Mouse (Mus musculus) Patski (cell line): ENCODE measurements around the gene Sh3bp1. TPM values are rescaled to one million over a fixed set of nuclear protein-coding genes. Genes with fewer than 3 reads are reported as not detected.

ENCODE experiments used
- ATAC-seq: fragments of 100-300 bp; one replicate; pipeline ENCODE4 v1.8.0; 2021
- CTCF ChIA-PET: fragments of 350-600 bp; sonication (Branson Sonifier 250); formaldehyde crosslinking; loops from one replicate; lab custom pipeline; 2022; ENCODE audit warnings: inconsistent platforms; lab: Charles Lee
- POLR2A ChIA-PET: fragments of 350-600 bp; sonication (Branson Sonifier 250); formaldehyde crosslinking; loops from one replicate; lab custom pipeline; 2022; ENCODE audit warnings: antibody characterized with exemption, inconsistent platforms; lab: Charles Lee
- DNase-seq: peaks from one replicate; pipeline ENCODE4 v3.0.0-alpha.2; 2011; ENCODE audit warnings: low read depth, low spot score
- H3K27me3 ChIP-seq: fragments of 371-371 bp; one replicate; pipeline ENCODE4 v1.5.1; 2021
- CTCF ChIP-seq: fragments of 100-300 bp; IDR thresholded peaks from one replicate; pipeline ENCODE4 v1.5.1; 2021
- in situ Hi-C: fragments of 300-500 bp; cut with MboI; formaldehyde crosslinking; loops from 3 replicates; pipeline ENCODE4 v1.11.1; 2018; ENCODE audit warnings: low pct_unique_long_range_greater_than_20kb, mixed read lengths
- polyA plus RNA-seq: library from polyadenylated mRNA; unstranded; gene quantifications from one replicate; pipeline ENCODE4 v1.2.3, GENCODE M21; 2021

Gene Sh3bp1
- polyA plus RNA-seq, result 13.6 TPM

DNA sequence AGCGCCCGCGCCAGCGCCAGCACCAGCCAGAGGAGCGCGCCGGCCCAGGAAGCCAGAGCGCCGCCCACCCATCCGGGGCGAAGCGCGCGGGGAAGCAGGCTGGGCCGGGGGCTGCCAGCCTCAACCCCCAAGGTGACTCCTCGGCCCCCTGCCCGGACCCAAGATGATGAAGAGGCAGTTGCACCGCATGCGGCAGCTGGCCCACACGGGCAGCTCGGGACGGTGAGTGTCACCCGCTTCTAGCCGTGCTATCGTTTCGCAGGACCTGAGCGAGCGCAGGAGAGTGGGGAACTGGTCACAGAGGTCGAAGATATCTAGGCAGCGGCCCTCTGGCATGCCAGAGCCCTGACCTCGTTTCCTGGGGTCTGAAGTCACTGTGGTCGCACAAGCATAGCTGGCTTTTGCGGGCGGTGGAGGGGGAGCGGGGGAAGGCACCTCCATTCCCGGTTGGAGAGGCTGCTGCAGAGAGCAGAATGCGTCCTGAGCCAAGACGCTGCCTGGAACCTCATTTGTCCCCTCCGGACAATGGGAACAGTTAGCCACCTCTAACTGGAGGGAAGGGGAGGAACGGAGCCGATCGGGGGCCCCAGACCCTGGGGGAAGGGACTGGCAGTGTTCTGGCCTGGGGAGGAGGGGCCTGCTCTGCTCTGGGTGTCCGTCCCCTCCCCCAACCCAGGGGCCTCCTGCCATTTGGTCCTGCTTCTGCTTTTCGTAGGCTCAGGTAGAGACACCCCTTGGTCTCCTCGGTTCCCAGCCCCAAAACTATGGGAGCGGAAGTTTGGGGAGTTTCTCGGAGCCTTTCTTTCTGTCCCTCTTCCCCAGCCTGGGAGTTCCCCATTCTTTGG lies at the start of gene Sh3bp1:
Gene Sh3bp1 (plus strand): TSS at position 29 of the 845 bp plus-strand sequence.
- no peaks in the 10 kb centered on the region for H3K27me3 ChIP-seq
- POLR2A ChIA-PET, result interaction anchor here (0.5 to 1.0 kb wide), 3 partner anchors 13 to 68 kb away, joined by 3 to 4 read pairs (median 3); no protein-coding TSS in a partner anchor
- TF ChIP-seq CTCF, result no peak
- CTCF ChIA-PET, result interaction anchor here (0.6 to 1.1 kb wide), 3 partner anchors 10 to 16 kb away, joined by 3 to 4 read pairs (median 4); no protein-coding TSS in a partner anchor
- DNase-seq (no peak), ATAC-seq (peak; percentile 14)
- in situ Hi-C loops, result no loop called here

DNA sequence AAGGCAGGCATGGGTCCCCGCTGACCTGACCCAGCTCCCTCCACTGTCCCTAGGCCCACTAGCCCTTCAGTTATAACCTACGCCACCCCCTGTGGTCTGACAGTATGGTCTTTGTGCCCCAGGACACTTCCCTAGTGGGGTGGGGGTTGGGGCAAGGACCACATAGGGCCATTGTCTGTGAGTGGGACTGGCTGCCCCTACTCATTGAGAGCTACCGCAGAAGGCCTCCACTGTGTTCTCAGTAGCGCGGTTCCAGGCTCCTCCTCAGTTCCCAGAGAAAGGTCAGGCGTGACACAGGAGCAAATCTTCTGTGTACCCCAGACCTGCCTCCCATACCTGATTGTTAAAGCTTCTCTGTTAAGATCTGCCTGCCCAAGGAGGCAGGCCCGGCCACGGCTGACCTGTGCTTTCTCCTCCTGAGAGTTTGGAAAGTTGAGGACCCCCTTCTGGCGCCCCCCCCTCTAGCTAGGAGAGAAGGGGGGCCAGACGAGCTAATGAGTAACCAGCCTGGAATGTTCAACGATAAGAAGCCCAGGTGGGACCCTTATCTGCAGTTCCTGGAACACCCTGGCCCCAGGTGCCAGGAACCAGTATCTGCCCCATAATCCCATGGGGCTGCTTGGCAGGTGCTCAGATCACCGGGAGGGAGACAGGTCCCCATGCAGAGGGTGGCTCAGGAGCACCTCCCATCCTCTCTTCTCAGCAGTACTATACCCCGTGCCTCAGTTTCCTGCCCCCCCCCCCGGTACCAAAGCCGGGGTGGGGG lies 49.3 kb upstream of the Sh3bp1 start:
- TF ChIP-seq CTCF, result no peak
- no peaks in the 10 kb centered on the region for H3K27me3 ChIP-seq
- ATAC-seq, result no peak
- no peak for DNase-seq
- ChIA-PET CTCF (interaction anchor here (1.2 to 15.7 kb wide), 2 partner anchors 19 to 21 kb away, joined by 4 to 144 read pairs; no protein-coding TSS in a partner anchor), POLR2A (interaction anchor here (1.0 to 2.8 kb wide), 2 partner anchors 16 to 23 kb away, joined by 6 to 11 read pairs; no protein-coding TSS in a partner anchor)
- in situ Hi-C loops, result no loop called here

DNA sequence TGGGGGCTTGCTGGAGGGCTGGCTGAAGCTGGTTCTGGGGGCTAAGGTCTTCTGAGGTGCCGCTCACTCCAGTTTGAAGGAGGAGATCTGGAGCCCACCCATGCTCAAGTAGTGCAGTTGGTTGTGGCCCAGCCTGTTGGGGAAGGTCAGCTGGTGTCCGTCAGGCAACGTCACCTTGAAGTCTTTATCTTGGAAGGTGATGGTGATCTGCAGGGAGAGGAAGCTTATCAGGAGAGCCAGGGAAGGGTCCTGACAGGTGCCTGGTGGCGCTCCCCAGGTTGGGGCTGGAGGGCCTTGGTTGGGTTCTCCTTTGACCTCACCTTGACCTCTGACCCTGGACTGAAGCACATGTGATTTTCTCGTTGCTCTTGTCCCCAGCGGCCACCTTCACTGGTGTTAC lies 48.6 kb upstream of the Sh3bp1 start:
- POLR2A ChIA-PET, result interaction anchor here (2.8 kb wide), 1 partner anchor 17 kb away, joined by 11 read pairs; no protein-coding TSS in a partner anchor
- H3K27me3 ChIP-seq, result no peaks in the 10 kb centered on the region
- in situ Hi-C loops, result no loop called here
- no peak for DNase-seq
- ATAC-seq, result no peak
- no peak for TF ChIP-seq CTCF
- CTCF ChIA-PET, result interaction anchor here (15.7 kb wide), 1 partner anchor 22 kb away, joined by 144 read pairs; no protein-coding TSS in a partner anchor

DNA sequence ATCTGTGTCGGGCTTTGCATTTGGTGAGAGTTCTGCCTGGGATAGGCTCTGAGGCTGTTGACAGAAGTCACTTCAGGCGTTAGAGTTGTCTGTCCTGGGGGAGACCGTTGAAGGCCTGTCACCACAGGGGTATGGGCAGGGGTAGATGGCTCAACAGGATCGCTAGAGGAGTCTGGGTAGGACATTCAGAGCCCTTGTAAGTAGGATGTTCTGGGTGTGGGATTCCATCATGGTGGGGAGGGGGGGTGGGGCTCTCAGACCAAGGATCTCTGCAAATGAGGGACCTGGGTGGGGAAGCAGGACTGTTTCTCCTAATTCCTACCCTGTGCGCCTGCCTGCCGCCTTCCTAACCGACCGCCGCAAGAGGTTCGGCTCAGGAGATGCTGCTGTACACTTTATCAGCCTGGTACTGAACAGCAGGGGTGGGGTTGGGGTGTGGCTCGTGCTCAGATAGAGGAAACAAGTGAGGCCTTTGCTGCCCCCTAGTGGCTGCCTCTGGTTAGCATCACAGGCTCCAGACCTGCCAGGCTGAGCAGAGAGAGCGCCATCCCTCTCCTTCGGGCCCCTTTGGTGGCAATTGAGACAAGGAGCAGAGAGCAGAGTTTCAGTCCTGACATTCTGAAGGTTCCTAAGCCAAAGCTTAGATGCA lies 47.9 kb upstream of the Sh3bp1 start:
- in situ Hi-C loops, result no loop called here
- DNase-seq (no peak), ATAC-seq (peak; percentile 56)
- no peak for TF ChIP-seq CTCF
- H3K27me3 ChIP-seq, result no peaks in the 10 kb centered on the region
- ChIA-PET CTCF (interaction anchor here (1.9 to 15.7 kb wide), 3 partner anchors 17 to 23 kb away, joined by 4 to 144 read pairs (median 7); no protein-coding TSS in a partner anchor), POLR2A (interaction anchor here (1.7 kb wide), 1 partner anchor 22 kb away, joined by 3 read pairs; no protein-coding TSS in a partner anchor)

DNA sequence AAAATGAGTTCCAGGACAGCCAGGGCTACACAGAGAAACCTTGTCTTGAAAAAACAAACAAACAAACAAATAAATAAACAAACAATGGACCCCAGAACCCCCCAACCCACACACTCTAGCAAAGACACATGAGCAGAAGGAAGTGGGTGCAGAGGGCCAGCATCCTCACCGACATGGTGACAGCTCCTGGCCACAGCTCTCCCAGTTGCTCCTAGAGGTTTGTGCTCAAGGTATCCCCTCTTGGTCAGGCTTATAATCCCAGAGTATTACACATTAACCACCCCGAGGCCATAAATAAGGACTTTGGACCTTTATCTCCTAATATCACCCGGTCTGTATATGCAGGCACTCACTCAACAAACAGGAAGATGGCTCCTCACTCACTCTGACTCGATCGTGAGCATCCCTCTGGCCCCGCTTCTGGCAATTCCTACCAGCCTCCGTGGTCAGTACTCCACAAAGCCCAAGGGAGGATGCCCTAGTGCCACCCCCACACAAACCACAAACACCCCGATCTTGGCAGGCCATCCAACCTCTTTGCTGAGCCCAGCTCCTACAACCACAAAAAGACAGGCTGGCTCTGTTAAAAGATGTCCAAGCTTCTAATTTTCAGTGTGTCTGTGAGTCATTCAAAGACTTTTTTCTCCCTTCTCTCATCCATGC lies 44.1 kb upstream of the Sh3bp1 start, which contains the start of gene Lgals2:
Gene Lgals2 (minus strand): TSS at position 227 of the 663 bp plus-strand sequence.
- in situ Hi-C loops, result no loop called here
- ATAC-seq (peak; percentile 37), DNase-seq (no peak)
- H3K27me3 ChIP-seq, result no peaks in the 10 kb centered on the region
- no peak for TF ChIP-seq CTCF
- ChIA-PET POLR2A (interaction anchor here (0.6 to 1.7 kb wide), 5 partner anchors 10 to 86 kb away, joined by 3 read pairs; no protein-coding TSS in a partner anchor), CTCF (interaction anchor here (0.9 to 15.7 kb wide), 3 partner anchors 11 to 26 kb away, joined by 3 to 144 read pairs (median 13); no protein-coding TSS in a partner anchor)

DNA sequence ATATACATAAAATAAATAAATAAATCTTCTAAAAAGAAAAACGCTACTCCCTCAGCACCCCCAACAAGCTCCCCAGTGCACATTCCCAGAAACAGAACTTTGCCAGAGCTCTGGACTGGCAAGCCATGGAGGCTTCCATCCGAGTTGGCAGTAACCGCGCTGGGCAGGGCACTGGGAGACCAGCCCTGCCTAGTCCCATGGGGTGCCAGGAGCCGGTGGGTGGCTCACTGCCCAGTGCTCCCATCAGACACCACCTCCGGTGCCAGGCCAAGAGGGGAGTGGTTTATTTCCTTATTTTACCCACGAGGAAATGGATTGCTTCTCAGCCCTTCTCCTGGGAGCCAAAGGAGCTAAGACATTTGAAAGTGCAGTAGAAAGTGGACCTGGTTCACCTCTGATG lies 42.6 kb upstream of the Sh3bp1 start:
- in situ Hi-C loops, result no loop called here
- TF ChIP-seq CTCF, result no peak

DNA sequence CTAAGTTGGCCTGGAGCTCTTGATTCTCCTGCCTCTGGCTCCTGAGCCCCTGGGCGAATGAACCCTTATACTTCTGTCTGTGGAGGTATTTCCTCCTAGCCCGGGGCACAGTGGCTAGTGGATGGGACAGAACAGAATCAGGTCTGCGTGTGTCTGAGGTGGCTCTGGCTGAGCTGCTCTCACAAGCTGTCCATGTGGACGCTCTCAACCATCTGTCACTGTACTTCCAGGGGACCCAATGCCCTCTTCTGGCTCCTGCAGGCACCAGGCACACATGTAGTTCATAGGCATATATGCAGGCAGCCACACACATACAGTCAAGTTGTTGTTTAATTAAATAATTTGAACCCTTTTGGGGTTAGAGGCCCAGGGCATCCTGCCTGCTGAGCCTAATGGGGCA lies 40.3 kb upstream of the Sh3bp1 start:
- TF ChIP-seq CTCF, result no peak
- ChIA-PET CTCF (interaction anchor here (15.7 kb wide), 1 partner anchor 30 kb away, joined by 144 read pairs; no protein-coding TSS in a partner anchor), POLR2A (no interaction called here)
- DNase-seq (no peak), ATAC-seq (no peak)
- in situ Hi-C loops, result no loop called here
- no peaks in the 10 kb centered on the region for H3K27me3 ChIP-seq

More for the DNA sequence above, 42.6 kb upstream of the Sh3bp1 start:
- no peaks in the 10 kb centered on the region for H3K27me3 ChIP-seq
- no peak for ATAC-seq
- ChIA-PET POLR2A (no interaction called here), CTCF (interaction anchor here (3.3 to 15.7 kb wide), 2 partner anchors 13 to 28 kb away, joined by 13 to 144 read pairs; no protein-coding TSS in a partner anchor)
- DNase-seq, result no peak

DNA sequence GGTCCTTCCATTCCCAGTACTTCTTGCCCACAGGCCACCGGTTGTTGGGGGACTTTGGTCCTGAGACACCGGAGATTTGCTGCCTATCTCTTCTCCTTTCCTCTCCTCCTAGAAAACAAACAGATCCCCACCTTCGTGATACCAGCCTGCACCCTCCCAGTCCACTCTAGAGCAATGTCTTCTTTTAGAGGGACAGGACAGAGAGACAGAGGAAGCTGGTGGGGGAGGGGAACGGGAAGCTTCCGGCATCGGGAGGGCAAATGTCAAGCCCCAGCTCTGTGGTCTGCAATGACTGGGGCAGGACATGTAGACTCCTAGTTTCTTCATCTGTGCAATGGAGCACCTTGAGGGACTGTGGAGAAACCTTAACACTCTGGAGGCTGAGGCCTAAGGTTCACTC lies 39.9 kb upstream of the Sh3bp1 start:
- no peak for ATAC-seq
- ChIA-PET POLR2A (interaction anchor here (0.6 kb wide), 1 partner anchor 1976 kb away, joined by 6 read pairs; no protein-coding TSS in a partner anchor), CTCF (no interaction called here)
- in situ Hi-C loops, result no loop called here
- DNase-seq, result no peak
- no peak for TF ChIP-seq CTCF
- H3K27me3 ChIP-seq, result no peaks in the 10 kb centered on the region

DNA sequence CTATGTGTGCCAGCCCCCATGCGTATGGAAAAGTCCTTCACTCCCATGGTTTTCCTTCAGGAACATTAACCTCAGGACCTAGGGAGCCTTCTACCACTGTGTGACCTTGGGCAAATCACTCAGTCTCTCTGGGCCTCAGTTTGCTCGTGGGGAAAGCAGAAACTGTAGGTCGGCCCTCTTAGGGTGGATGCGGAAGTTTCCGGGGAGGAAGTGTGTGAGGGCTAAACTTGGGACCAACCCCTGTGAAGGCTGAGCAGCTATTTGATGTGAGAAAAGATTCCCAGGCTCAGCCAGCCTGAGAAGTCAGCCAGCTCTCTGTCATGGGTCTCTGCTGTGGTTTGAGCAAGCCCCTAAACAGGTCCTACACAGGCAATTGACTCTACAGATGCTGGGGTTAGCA lies 37.3 kb upstream of the Sh3bp1 start:
- DNase-seq, result no peak
- in situ Hi-C loops, result no loop called here
- POLR2A ChIA-PET, result no interaction called here
- no peak for TF ChIP-seq CTCF
- no peak for ATAC-seq
- CTCF ChIA-PET, result no interaction called here
- no peaks in the 10 kb centered on the region for H3K27me3 ChIP-seq
